Mouse (Mus musculus) C2C12 (cell line): ENCODE results near the gene Slc31a2.

Experiments used
- CEBPB ChIP-seq: IDR thresholded peaks from one replicate; pipeline ENCODE4 v1.6.1; 2011; ENCODE audit warnings: low read depth, mild to moderate bottlenecking, control low read depth, moderate library complexity
- CTCF ChIP-seq: IDR thresholded peaks from one replicate; pipeline ENCODE4 v1.5.1; 2011; ENCODE audit not compliant: control insufficient read depth, insufficient read depth, insufficient read length
- FOSL1 ChIP-seq: IDR thresholded peaks from one replicate; pipeline ENCODE4 v1.8.0; 2011; ENCODE audit warnings: mild to moderate bottlenecking, low read length; ENCODE audit not compliant: poor library complexity, insufficient read depth, severe bottlenecking
- MAX ChIP-seq: IDR thresholded peaks from one replicate; pipeline ENCODE4 v1.6.1; 2011; ENCODE audit warnings: mild to moderate bottlenecking, control low read depth
- MYOD1 ChIP-seq: IDR thresholded peaks from one replicate; pipeline ENCODE4 v1.6.1; 2011; ENCODE audit warnings: low read depth; ENCODE audit not compliant: control insufficient read depth, insufficient read length
- MYOG ChIP-seq: IDR thresholded peaks from one replicate; pipeline ENCODE4 v1.6.1; 2011; ENCODE audit not compliant: control insufficient read depth, insufficient read length; ENCODE audit errors: extremely low read depth
- USF1 ChIP-seq: IDR thresholded peaks from one replicate; pipeline ENCODE4 v1.6.1; 2011; ENCODE audit warnings: low read depth, mild to moderate bottlenecking, control low read depth, moderate library complexity

GRCm38 (mm10) chr4:62306301-62306700 lies 43.9 kb downstream of the Slc31a2 start:
- no peak for TF ChIP-seq CTCF
- no peak for TF ChIP-seq MAX
- TF ChIP-seq USF1, result no peak
- TF ChIP-seq CEBPB, result no peak
- TF ChIP-seq MYOD1, result no peak
- no peak for TF ChIP-seq MYOG
- no peak for TF ChIP-seq FOSL1
